Mouse (Mus musculus) left cerebral cortex, adult 2 months (tissue): ENCODE results near the gene Ttc13. TPM values are rescaled to one million over a fixed set of nuclear protein-coding genes. Genes with fewer than 3 reads are reported as not detected.
A peak's percentile ranks its signal among the peaks of the same experiment; 100 is the strongest.

Experiments
- DNase-seq, 2 experiments: peaks; one replicate each; pipeline ENCODE4 v3.0.0; 2021 to 2022; ENCODE audit warnings: low spot score in 2 of 2, mixed read lengths in 1 of 2; ENCODE audit errors: extremely low spot score in 1 of 2
- H3K27ac ChIP-seq: fragments of 200-600 bp; 2 replicates; pipeline ENCODE4 v1.8.1; 2022
- H3K4me3 ChIP-seq: fragments of 200-600 bp; 2 replicates; pipeline ENCODE4 v1.8.1; 2022
- CTCF ChIP-seq: fragments of 200-600 bp; IDR thresholded peaks from 2 replicates; pipeline ENCODE4 v1.8.1; 2022; ENCODE audit warnings: antibody characterized with exemption, mild to moderate bottlenecking, moderate library complexity
- intact Hi-C: fragments of 180-260 bp; cut with DNase I; formaldehyde crosslinking; loops from one replicate; pipeline ENCODE4 v1.15.1; 2025
- total RNA-seq, 2 experiments: library from RNA; stranded (reverse); gene quantifications; 2 replicates each; pipeline ENCODE4 v1.2.3; 2021

Gene Ttc13
- total RNA-seq, 2 experiments from 2014 or later = 41.4 to 42.6 TPM

- no peak overlapping the region for H3K27ac ChIP-seq
Measured at GRCm38 (mm10) chr8:124746661-124747060, 24.9 kb upstream of the Ttc13 start.

GRCm38 (mm10) chr8:124739268-124739667 is 17.5 kb upstream of the Ttc13 start:
- intact Hi-C loops = loop anchor here (5.0 kb wide), 1 partner anchor 88 kb away; no protein-coding TSS in a partner anchor
- TF ChIP-seq CTCF = peak; percentile 64
- no peak for DNase-seq

More at GRCm38 (mm10) chr8:124746661-124747060, 24.9 kb upstream of the Ttc13 start:
- no peak overlapping the region for H3K4me3 ChIP-seq
- intact Hi-C loops = no loop called here
- no peak for DNase-seq
- TF ChIP-seq CTCF = no peak

DNA sequence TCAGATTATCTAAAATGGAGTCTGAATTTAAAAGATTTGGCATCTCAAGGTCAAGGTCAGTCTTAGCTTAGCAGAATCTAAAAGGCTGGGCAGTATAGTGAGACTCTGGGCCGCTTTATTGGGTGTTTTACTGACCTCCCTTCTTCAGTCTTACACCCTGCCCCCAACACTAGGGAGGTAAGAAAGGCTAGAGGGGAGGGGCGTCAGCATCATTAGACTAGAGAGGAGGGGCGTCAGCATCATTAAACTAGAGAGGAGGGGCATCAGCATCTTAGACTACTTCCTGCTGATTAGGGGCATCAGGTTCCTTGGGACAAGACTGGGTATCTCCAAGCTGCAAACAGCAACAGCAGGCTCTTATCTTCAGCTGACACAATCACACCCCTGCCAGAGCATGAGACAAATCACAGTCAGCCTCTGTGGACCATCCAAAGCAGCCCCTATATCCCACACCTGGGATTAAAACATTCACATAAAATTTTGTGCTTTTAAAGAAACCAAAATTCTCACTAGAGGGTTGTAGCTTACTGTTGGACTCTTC is 13.7 kb upstream of the Ttc13 start:
- no peak for TF ChIP-seq CTCF
- intact Hi-C loops = loop anchor here (5.0 kb wide), 1 partner anchor 92 kb away; no protein-coding TSS in a partner anchor
- Histone ChIP-seq H3K4me3 (no peak overlapping the region), H3K27ac (no peak overlapping the region)
- DNase-seq = no peak

More at GRCm38 (mm10) chr8:124739268-124739667, 17.5 kb upstream of the Ttc13 start:
- H3K4me3 ChIP-seq = no peak overlapping the region
- H3K27ac ChIP-seq = no peak overlapping the region

GRCm38 (mm10) chr8:124732828-124733227 is 11.0 kb upstream of the Ttc13 start:
- intact Hi-C loops = no loop called here

GRCm38 (mm10) chr8:124724301-124724700 is 2.5 kb upstream of the Ttc13 start:
- no peak overlapping the region for H3K27ac ChIP-seq
- intact Hi-C loops = loop anchor here (5.0 kb wide), 1 partner anchor 68 kb away; the partner anchor contains the start of gene Trim67
- DNase-seq = no peak
- H3K4me3 ChIP-seq = no peak overlapping the region
- TF ChIP-seq CTCF = no peak

More at GRCm38 (mm10) chr8:124732828-124733227, 11.0 kb upstream of the Ttc13 start:
- Histone ChIP-seq H3K27ac (no peak overlapping the region), H3K4me3 (no peak overlapping the region)
- no peak for DNase-seq
- no peak for TF ChIP-seq CTCF

GRCm38 (mm10) chr8:124720938-124721861 is 583 bp downstream of the Ttc13 start:
- no peak for DNase-seq
- peak overlapping the region; percentile 98 for H3K4me3 ChIP-seq
- TF ChIP-seq CTCF = no peak
- peak overlapping the region; percentile 80 for H3K27ac ChIP-seq
- intact Hi-C loops = loop anchor here (5.0 kb wide), 1 partner anchor 71 kb away; the partner anchor contains the start of gene Trim67

DNA sequence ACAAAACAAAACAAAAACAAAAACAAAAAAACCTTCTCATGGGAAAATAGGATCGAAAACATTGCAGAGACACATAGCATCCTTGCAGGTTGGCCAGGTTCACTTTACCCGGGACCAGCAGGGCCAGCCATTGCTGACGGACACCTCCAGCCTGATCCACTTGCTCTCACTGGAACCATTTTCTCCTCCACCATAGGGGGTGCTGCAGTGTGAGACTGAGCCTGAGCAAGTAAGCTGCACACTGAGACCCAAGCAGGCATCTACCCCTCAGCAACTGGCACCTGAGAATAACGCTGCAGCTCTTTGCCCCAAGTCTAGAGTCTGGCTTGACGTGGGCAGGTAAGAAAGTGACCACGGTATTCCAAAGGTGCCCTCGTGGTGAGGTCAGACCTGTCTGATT is 1.6 kb downstream of the Ttc13 start:
- intact Hi-C loops = loop anchor here (5.0 kb wide), 1 partner anchor 72 kb away; the partner anchor contains the start of gene Trim67
- TF ChIP-seq CTCF = peak; percentile 12
- no peak overlapping the region for H3K4me3 ChIP-seq
- H3K27ac ChIP-seq = no peak overlapping the region
- no peak for DNase-seq

DNA sequence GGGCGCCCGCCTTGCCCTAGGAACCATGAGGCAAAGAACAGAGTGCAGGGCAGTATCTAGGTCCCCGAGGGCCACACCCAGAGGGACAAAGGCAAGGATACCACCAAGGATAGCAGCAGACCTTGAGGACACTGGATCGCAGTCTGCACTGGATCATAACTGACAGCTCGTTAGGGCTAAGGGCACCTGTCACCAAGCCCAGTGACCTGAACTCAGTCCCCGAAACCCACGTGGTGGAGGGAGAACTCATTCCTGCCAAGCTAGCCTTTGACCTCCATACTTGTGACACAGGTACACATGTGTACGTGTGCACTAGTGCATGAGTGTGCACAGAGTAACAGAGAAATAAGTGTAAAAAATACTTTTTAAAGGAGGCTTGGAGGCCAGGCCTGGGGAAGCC is 6.0 kb downstream of the Ttc13 start:
- no peak for DNase-seq
- Histone ChIP-seq H3K27ac (no peak overlapping the region), H3K4me3 (no peak overlapping the region)
- no peak for TF ChIP-seq CTCF
- intact Hi-C loops = no loop called here

GRCm38 (mm10) chr8:124713207-124713606 is 8.6 kb downstream of the Ttc13 start:
- intact Hi-C loops = no loop called here
- H3K27ac ChIP-seq = no peak overlapping the region
- TF ChIP-seq CTCF = no peak

DNA sequence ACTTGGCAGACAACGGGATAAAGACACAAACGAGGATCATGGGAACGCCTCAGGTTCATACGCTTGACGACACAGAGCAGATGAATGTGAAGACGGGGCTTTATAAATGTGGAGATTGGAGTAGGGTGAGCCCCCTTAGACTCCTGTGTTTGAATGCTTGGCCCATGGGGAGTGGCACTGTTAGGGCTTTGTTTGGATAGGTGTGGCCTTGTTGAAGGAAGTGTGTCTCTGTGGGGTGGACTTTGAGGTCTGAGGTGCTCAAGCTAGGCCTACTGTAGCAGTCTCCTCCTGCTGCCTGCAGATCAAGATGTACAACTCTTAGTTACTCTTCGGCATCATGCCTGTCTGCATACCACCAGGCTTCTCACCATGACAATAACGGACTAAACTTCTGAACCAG is 16.0 kb downstream of the Ttc13 start:
- H3K27ac ChIP-seq = no peak overlapping the region
- H3K4me3 ChIP-seq = no peak overlapping the region
- DNase-seq = no peak
- TF ChIP-seq CTCF = no peak
- intact Hi-C loops = no loop called here

More at GRCm38 (mm10) chr8:124713207-124713606, 8.6 kb downstream of the Ttc13 start:
- H3K4me3 ChIP-seq = no peak overlapping the region
- DNase-seq = no peak

DNA sequence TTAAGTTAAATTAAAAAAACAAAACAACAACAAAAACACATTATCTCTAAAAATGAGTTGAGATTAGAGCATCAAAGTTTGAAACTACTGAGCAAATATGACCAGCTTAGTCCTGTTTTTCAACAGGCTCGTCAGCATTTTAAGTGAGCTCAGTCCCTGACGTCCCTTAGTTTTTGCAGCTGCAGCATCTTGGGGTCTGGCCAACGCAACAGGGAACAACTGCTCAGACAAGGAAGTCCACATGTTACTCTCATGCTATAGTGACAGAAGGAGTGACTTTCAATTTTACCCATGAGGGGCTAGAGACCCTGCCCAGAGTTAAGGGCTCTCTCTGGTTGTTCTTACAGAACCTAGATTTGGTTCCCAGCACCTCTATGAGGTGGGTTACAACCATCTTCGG is 17.4 kb downstream of the Ttc13 start:
- DNase-seq = no peak
- no peak overlapping the region for H3K27ac ChIP-seq
- TF ChIP-seq CTCF = no peak

DNA sequence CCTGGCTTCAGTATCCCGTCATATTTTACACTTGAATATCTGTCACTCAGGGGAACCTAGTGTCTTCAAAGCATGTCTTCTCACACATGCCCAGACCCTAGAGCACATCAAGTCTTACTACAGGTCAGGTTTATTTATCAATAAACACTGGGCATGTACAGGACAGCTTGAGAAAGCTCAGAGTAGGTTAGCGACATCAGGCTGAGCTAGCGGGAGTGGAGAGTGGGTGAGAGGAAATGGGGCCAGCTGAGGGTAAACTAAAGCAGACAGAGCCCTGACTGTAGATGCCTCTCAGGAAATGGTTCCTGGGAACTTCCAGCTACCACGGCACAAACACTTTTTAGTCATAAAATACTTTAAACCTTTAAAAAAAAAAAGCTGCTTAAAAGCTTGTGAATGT is 18.3 kb downstream of the Ttc13 start:
- H3K4me3 ChIP-seq = no peak overlapping the region
- no peak for DNase-seq
- intact Hi-C loops = no loop called here
- no peak for TF ChIP-seq CTCF
- H3K27ac ChIP-seq = no peak overlapping the region

More for the DNA sequence above, 17.4 kb downstream of the Ttc13 start:
- intact Hi-C loops = no loop called here
- no peak overlapping the region for H3K4me3 ChIP-seq
